Mouse (Mus musculus): ENCODE results near the gene Csmd2. TPM values are rescaled to one million over a fixed set of nuclear protein-coding genes. Genes with fewer than 3 reads are reported as not detected.

Gene Csmd2
- total RNA-seq, 1 experiment, result 0.80 TPM

GRCm38 (mm10) chr4:128422486-128422885, 434.8 kb downstream of the Csmd2 start:
- in situ Hi-C loops (cut with MboI; ENCODE audit: low sequenced_read_pairs in 2 of 2, unreplicated experiment in 2 of 2), result no loop called here
- TF ChIP-seq HCFC1 (IDR thresholded peaks at IDR 0.05; ENCODE audit: borderline replicate concordance, insufficient read depth, low read length) (no peak), ZNF384 (IDR thresholded peaks at IDR 0.05; ENCODE audit: low read depth, low read length) (no peak), CHD2 (IDR thresholded peaks at IDR 0.05; ENCODE audit: low read depth, low read length) (no peak), MAFK (IDR thresholded peaks at IDR 0.05; ENCODE audit: insufficient read depth, low read depth, low read length) (no peak), ZC3H11A (IDR thresholded peaks at IDR 0.05; ENCODE audit: borderline replicate concordance, low read depth, low read length) (no peak)
- Histone ChIP-seq H3K9me3 (ENCODE audit: control insufficient read depth, insufficient read depth, low read depth, low read length) (no peaks in the 10 kb centered on the region), H3K4me1 (ENCODE audit: control insufficient read depth in 2 of 2, insufficient read depth in 2 of 2, low read length in 2 of 2, poor library complexity in 1 of 2) (no peaks in the 10 kb centered on the region), H3K9ac (ENCODE audit: insufficient read depth, low read depth, low read length, poor library complexity, severe bottlenecking) (no peak overlapping the region), H3K4me3 (ENCODE audit: insufficient read depth in 1 of 2, low read depth in 1 of 2, low read length in 2 of 2, poor library complexity in 1 of 2, severe bottlenecking in 1 of 2) (no peak overlapping the region), H3K36me3 (ENCODE audit: control insufficient read depth, insufficient read depth, low read length, poor library complexity, severe bottlenecking) (no peaks in the 10 kb centered on the region), H3K27ac (ENCODE audit: insufficient read depth, low read depth, low read length, poor library complexity, severe bottlenecking) (no peak overlapping the region)
- DNase-seq (ENCODE audit: low read depth, low spot score), result no peak

DNA sequence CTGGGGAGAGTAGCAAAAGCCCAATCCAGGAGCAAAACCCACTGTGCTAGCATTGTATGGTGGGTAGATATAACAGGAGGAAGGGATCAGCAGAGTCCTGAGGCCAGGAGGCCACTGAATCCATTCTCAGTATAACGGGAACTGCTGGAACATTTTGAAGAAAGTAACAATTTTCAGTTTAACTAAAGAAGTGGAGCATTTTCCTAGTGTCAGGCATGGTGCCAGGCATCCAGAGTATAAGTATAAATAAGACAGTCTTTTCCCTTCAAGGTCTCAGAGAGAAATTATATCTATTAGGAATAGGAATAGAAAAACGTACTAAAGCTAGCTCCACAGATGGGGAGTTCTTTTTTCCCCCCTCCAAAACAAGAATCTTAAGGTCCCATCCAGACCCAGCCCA, 437.7 kb downstream of the Csmd2 start:
- no peak for DNase-seq (ENCODE audit: low read depth, low spot score)
- H3K4me1 ChIP-seq (ENCODE audit: control insufficient read depth in 2 of 2, insufficient read depth in 2 of 2, low read length in 2 of 2, poor library complexity in 1 of 2), result no peaks in the 10 kb centered on the region
- in situ Hi-C loops (cut with MboI; ENCODE audit: low sequenced_read_pairs in 2 of 2, unreplicated experiment in 2 of 2), result no loop called here
- TF ChIP-seq HCFC1 (IDR thresholded peaks at IDR 0.05; ENCODE audit: borderline replicate concordance, insufficient read depth, low read length), result no peak
- TF ChIP-seq ZC3H11A (IDR thresholded peaks at IDR 0.05; ENCODE audit: borderline replicate concordance, low read depth, low read length), result no peak
- TF ChIP-seq ZNF384 (IDR thresholded peaks at IDR 0.05; ENCODE audit: low read depth, low read length), result no peak
- no peak for TF ChIP-seq CHD2 (IDR thresholded peaks at IDR 0.05; ENCODE audit: low read depth, low read length)
- no peak for TF ChIP-seq MAFK (IDR thresholded peaks at IDR 0.05; ENCODE audit: insufficient read depth, low read depth, low read length)
- H3K27ac ChIP-seq (ENCODE audit: insufficient read depth, low read depth, low read length, poor library complexity, severe bottlenecking), result no peak overlapping the region
- no peaks in the 10 kb centered on the region for H3K9me3 ChIP-seq (ENCODE audit: control insufficient read depth, insufficient read depth, low read depth, low read length)
- H3K4me3 ChIP-seq (ENCODE audit: insufficient read depth in 1 of 2, low read depth in 1 of 2, low read length in 2 of 2, poor library complexity in 1 of 2, severe bottlenecking in 1 of 2), result no peak overlapping the region
- no peaks in the 10 kb centered on the region for H3K36me3 ChIP-seq (ENCODE audit: control insufficient read depth, insufficient read depth, low read length, poor library complexity, severe bottlenecking)
- no peak overlapping the region for H3K9ac ChIP-seq (ENCODE audit: insufficient read depth, low read depth, low read length, poor library complexity, severe bottlenecking)

DNA sequence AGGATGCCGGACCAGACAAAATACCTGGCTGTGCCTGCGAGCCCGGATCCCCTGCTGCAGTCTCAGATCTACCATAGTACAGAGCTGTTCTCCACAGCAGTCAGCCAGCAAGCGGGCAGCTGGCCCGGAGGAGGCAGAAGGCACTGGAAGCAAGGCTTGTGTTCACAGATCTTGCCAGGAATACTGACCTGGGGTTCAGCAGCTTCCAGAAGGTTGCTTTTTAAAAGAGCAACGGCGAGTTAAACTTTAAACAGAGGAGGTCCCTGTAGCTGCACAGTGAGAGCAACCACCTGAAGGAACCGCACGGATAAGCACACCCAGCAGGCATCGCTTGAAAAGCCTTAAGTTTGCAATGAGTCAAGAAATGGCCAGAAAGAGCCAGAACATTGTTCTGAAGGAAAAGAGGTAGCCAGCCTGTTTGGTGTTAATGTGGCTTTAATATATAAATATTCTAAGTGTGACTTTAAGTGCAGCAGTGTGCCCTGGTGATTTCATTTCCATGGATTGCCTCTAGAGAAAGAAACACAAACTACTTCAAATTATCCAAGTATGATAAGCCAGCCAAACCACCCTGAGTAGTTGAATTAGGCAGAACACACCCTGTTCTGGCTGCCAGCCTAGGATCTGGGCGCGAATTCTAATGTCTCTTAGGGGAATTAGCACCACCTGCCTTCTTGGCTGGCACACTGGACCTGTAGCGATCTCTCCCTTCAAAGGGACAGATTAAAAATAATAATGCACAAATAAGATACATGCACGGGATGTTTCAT, 439.8 kb downstream of the Csmd2 start:
- Histone ChIP-seq H3K9me3 (ENCODE audit: control insufficient read depth, insufficient read depth, low read depth, low read length) (no peaks in the 10 kb centered on the region), H3K9ac (ENCODE audit: insufficient read depth, low read depth, low read length, poor library complexity, severe bottlenecking) (no peak overlapping the region), H3K36me3 (ENCODE audit: control insufficient read depth, insufficient read depth, low read length, poor library complexity, severe bottlenecking) (no peaks in the 10 kb centered on the region), H3K4me1 (ENCODE audit: control insufficient read depth in 2 of 2, insufficient read depth in 2 of 2, low read length in 2 of 2, poor library complexity in 1 of 2) (no peaks in the 10 kb centered on the region), H3K4me3 (ENCODE audit: insufficient read depth in 1 of 2, low read depth in 1 of 2, low read length in 2 of 2, poor library complexity in 1 of 2, severe bottlenecking in 1 of 2) (no peak overlapping the region), H3K27ac (ENCODE audit: insufficient read depth, low read depth, low read length, poor library complexity, severe bottlenecking) (no peak overlapping the region)
- TF ChIP-seq HCFC1 (IDR thresholded peaks at IDR 0.05; ENCODE audit: borderline replicate concordance, insufficient read depth, low read length) (no peak), ZNF384 (IDR thresholded peaks at IDR 0.05; ENCODE audit: low read depth, low read length) (no peak), CHD2 (IDR thresholded peaks at IDR 0.05; ENCODE audit: low read depth, low read length) (no peak), MAFK (IDR thresholded peaks at IDR 0.05; ENCODE audit: insufficient read depth, low read depth, low read length) (no peak), ZC3H11A (IDR thresholded peaks at IDR 0.05; ENCODE audit: borderline replicate concordance, low read depth, low read length) (no peak)
- in situ Hi-C loops (cut with MboI; ENCODE audit: low sequenced_read_pairs in 2 of 2, unreplicated experiment in 2 of 2), result no loop called here
- no peak for DNase-seq (ENCODE audit: low read depth, low spot score)

- in situ Hi-C loops (cut with MboI; ENCODE audit: low sequenced_read_pairs in 2 of 2, unreplicated experiment in 2 of 2), result no loop called here
- H3K4me1 ChIP-seq (ENCODE audit: control insufficient read depth in 2 of 2, insufficient read depth in 2 of 2, low read length in 2 of 2, poor library complexity in 1 of 2), result no peaks in the 10 kb centered on the region
- no peaks in the 10 kb centered on the region for H3K36me3 ChIP-seq (ENCODE audit: control insufficient read depth, insufficient read depth, low read length, poor library complexity, severe bottlenecking)
- H3K9ac ChIP-seq (ENCODE audit: insufficient read depth, low read depth, low read length, poor library complexity, severe bottlenecking), result no peak overlapping the region
- no peak overlapping the region for H3K4me3 ChIP-seq (ENCODE audit: insufficient read depth in 1 of 2, low read depth in 1 of 2, low read length in 2 of 2, poor library complexity in 1 of 2, severe bottlenecking in 1 of 2)
- H3K27ac ChIP-seq (ENCODE audit: insufficient read depth, low read depth, low read length, poor library complexity, severe bottlenecking), result no peak overlapping the region
- H3K9me3 ChIP-seq (ENCODE audit: control insufficient read depth, insufficient read depth, low read depth, low read length), result no peaks in the 10 kb centered on the region
- DNase-seq (ENCODE audit: low read depth, low spot score), result no peak
- no peak for TF ChIP-seq HCFC1 (IDR thresholded peaks at IDR 0.05; ENCODE audit: borderline replicate concordance, insufficient read depth, low read length)
- TF ChIP-seq CHD2 (IDR thresholded peaks at IDR 0.05; ENCODE audit: low read depth, low read length), result no peak
- no peak for TF ChIP-seq MAFK (IDR thresholded peaks at IDR 0.05; ENCODE audit: insufficient read depth, low read depth, low read length)
- TF ChIP-seq ZNF384 (IDR thresholded peaks at IDR 0.05; ENCODE audit: low read depth, low read length), result no peak
- no peak for TF ChIP-seq ZC3H11A (IDR thresholded peaks at IDR 0.05; ENCODE audit: borderline replicate concordance, low read depth, low read length)
These were observed 440.8 kb downstream of the Csmd2 start for GRCm38 (mm10) chr4:128428303-128429107.
